Mouse (Mus musculus) kidney, postnatal 25 days (tissue): ENCODE results near the gene Ppp1r14d.

Experiments used
- DNase-seq, 2 experiments: peaks; one replicate each; pipeline ENCODE4 v3.0.0; 2021; ENCODE audit warnings: mixed read lengths in 2 of 2

Ppp1r14d gene

DNA sequence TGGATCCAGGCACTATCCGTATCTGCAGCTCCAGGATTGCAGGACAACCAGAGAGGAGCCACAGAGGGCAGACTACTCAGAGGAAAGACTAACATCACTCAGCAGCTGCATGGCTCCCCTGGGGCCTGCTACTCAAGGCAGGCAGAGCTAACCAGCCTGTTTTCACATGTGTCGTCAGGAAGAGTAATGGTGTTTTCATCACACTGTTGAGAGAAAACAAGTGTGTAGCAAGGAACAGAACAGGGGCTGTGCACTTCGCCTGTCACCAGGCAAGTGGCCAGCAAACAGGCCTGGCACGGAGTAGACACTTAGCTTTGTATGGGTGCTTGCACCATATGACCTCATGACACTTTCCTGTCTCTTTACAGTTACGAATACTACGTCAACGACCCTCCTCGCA lies 58.1 kb downstream of the Ppp1r14d start:
- no peak for DNase-seq

- DNase-seq = no peak
These were observed 59.4 kb downstream of the Ppp1r14d start for GRCm38 (mm10) chr2:119170282-119170681.
